Mouse (Mus musculus) forebrain, embryonic 11.5 days (tissue): ENCODE data around the gene Baiap2. TPM values are rescaled to one million over a fixed set of nuclear protein-coding genes. Genes with fewer than 3 reads are reported as not detected.

Experiments used
- ATAC-seq: fragments of 200-750 bp; cut with Nextera tagmentation; replicated peaks from 2 replicates; pipeline ENCODE4 v1.8.0; 2017; ENCODE audit warnings: moderate TSS enrichment; ENCODE audit not compliant: low FRiP score
- DNase-seq: peaks from one replicate; pipeline ENCODE4 v3.0.0-alpha.2; 2017; ENCODE audit warnings: low spot score
- H3K27ac ChIP-seq: fragments of 300-500 bp; sonication (generic); 2 replicates; pipeline ENCODE4 v1.5.1; 2014; ENCODE audit warnings: low read depth, low read length
- H3K27me3 ChIP-seq: fragments of 300-500 bp; sonication (generic); 2 replicates; pipeline ENCODE4 v1.6.1; 2014; ENCODE audit warnings: mild to moderate bottlenecking, low read length, mixed read lengths; ENCODE audit not compliant: control insufficient read depth, insufficient read depth
- H3K36me3 ChIP-seq: fragments of 300-500 bp; sonication (generic); 2 replicates; pipeline ENCODE4 v1.6.1; 2014; ENCODE audit warnings: mild to moderate bottlenecking, low read length, moderate library complexity, mixed read lengths; ENCODE audit not compliant: control insufficient read depth, insufficient read depth
- H3K4me1 ChIP-seq: fragments of 300-500 bp; sonication (generic); replicated peaks from 2 replicates; pipeline ENCODE4 v1.6.1; 2014; ENCODE audit warnings: low read length, mixed read lengths; ENCODE audit not compliant: control insufficient read depth, insufficient read depth
- H3K4me2 ChIP-seq: fragments of 300-500 bp; sonication (generic); 2 replicates; pipeline ENCODE4 v1.6.1; 2014; ENCODE audit warnings: low read depth, mild to moderate bottlenecking, low read length, moderate library complexity, mixed read lengths; ENCODE audit not compliant: severe bottlenecking
- H3K4me3 ChIP-seq: fragments of 300-500 bp; sonication (generic); 2 replicates; pipeline ENCODE4 v1.5.1; 2014; ENCODE audit warnings: low read depth, low read length
- H3K9ac ChIP-seq: fragments of 300-500 bp; sonication (generic); 2 replicates; pipeline ENCODE4 v1.6.1; 2014; ENCODE audit warnings: low read length
- H3K9me3 ChIP-seq: fragments of 300-500 bp; sonication (generic); 2 replicates; pipeline ENCODE4 v1.6.1; 2016; ENCODE audit warnings: low read length, mixed read lengths; ENCODE audit not compliant: control insufficient read depth
- WGBS: fragments of 180-500 bp; shearing (Covaris S2); extraction: QIAGEN DNeasy Blood & Tissue Kit; methylation state at CpG from one replicate; pipeline ENCODE4 v1.1.7; 2014; 5-methylcytosine and 5-hydroxymethylcytosine counted together
- polyA plus RNA-seq: library from polyadenylated mRNA; unstranded; fragments of >200 nt; fragmentation: Nextera tagmentation; extraction: Ambion mirVana; gene quantifications from 2 replicates; pipeline ENCODE4 v1.2.1, GENCODE M21; 2014

Baiap2 gene
- polyA plus RNA-seq, 1 experiment from 2014 or later, result 10.4 TPM

DNA sequence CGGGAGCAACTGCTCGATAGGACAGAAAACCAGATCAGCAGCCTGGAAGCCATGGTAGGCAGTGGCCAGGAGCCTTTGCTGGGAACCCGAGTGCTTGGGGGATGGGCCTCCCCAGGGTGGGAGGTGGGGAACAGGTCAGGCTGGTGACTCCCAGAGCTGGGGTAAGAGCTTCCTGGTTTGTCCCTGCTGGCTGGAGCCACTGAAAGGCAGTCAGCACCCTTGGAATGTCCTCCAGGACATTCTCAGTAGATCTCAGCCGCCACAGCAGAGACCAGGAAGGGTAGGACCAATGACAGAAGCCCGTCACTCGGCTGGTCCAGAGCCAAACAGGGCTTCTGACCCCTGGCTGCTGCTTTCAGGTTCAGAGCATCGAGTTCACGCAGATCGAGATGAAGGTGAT, 26.9 kb upstream of the Baiap2 start:
- Histone ChIP-seq H3K9ac (no peak overlapping the region), H3K9me3 (no peaks in the 10 kb centered on the region), H3K27me3 (no peaks in the 10 kb centered on the region), H3K4me3 (no peak overlapping the region), H3K4me2 (no peak overlapping the region), H3K27ac (no peak overlapping the region), H3K36me3 (peaks cover 5% of the 10 kb centered on the region; the same call in 1 of the 2 replicates), H3K4me1 (peaks cover 12% of the 10 kb centered on the region)
- 87% methylated on average over 9 of the region's 9 CpGs for WGBS
- ATAC-seq, result no peak
- no peak for DNase-seq

DNA sequence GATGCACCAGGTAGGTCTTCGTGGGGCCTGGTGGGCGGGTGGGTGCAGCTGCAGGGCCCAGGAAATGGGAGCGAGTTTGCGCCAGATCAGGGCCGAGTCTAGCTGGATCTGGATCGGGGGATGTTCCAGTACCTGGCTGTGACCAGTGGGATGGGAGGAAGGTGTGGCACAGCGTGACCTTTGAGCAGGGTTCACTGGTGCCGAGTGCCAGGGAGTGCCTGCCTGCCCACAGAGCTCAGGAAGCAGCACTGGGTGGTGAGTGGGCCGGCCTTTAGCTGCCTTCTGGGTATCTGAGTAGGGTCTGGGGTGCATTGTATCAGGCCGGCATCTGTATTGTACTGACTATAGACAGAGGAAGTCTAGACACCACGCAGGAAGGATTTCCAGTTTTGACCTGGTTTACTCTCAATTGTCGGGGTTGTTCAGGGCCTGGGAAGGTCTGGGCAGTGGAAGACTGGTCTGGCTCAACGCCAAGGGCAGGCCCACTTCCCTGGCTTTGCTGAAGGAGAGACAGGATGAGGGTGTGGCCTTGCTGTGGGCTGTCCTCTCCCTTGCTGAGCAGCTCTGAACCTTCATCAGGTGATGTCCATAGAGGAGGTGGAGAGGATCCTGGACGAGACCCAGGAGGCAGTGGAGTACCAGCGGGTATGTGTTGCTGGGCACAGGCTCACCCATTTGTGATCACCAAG, 26.3 kb upstream of the Baiap2 start:
- Histone ChIP-seq H3K4me3 (no peak overlapping the region), H3K9me3 (no peaks in the 10 kb centered on the region), H3K4me1 (peaks cover 12% of the 10 kb centered on the region), H3K27ac (no peak overlapping the region), H3K27me3 (no peaks in the 10 kb centered on the region), H3K36me3 (peaks cover 5% of the 10 kb centered on the region; the same call in 1 of the 2 replicates), H3K4me2 (no peak overlapping the region), H3K9ac (no peak overlapping the region)
- ATAC-seq (no peak), DNase-seq (no peak)
- 93% methylated on average over 15 of the region's 15 CpGs for WGBS

DNA sequence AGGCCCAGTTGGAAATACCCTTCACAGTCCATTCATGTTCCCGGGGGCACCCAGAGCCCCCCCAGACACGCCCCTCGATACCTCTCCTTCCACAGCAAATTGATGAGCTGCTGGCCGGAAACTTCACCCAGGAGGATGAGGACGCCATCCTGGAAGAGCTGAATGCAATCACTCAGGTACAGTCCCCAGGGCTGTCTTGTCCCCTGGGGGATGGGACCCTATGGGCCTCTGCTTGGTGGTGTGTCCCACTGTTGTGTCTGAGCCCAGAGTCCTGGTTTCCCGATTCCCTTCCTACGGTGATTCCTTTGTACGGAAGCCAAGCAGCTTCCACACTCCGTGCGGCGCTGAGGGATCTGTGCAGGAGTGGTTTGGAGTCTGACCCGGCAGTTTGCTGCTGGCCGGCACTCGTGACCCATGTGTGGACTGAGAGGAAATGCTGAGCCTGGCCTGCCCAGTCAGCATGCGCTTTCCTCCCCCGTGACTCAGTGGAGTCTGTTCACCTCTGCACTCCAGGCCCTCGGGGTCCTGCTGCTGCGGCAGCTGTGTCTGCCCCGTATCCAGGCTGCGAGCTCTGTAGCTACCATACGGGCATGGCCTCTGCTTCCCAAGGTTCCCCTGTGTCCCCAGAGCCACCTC, 25.6 kb upstream of the Baiap2 start:
- H3K9me3 ChIP-seq, result no peaks in the 10 kb centered on the region
- no peak for DNase-seq
- H3K36me3 ChIP-seq, result peaks cover 5% of the 10 kb centered on the region; the same call in 1 of the 2 replicates
- peaks cover 12% of the 10 kb centered on the region for H3K4me1 ChIP-seq
- H3K27me3 ChIP-seq, result no peaks in the 10 kb centered on the region
- ATAC-seq, result no peak
- 93% methylated on average over 21 of the region's 21 CpGs for WGBS
- no peak overlapping the region for H3K4me3 ChIP-seq
- H3K9ac ChIP-seq, result no peak overlapping the region
- no peak overlapping the region for H3K4me2 ChIP-seq
- no peak overlapping the region for H3K27ac ChIP-seq

DNA sequence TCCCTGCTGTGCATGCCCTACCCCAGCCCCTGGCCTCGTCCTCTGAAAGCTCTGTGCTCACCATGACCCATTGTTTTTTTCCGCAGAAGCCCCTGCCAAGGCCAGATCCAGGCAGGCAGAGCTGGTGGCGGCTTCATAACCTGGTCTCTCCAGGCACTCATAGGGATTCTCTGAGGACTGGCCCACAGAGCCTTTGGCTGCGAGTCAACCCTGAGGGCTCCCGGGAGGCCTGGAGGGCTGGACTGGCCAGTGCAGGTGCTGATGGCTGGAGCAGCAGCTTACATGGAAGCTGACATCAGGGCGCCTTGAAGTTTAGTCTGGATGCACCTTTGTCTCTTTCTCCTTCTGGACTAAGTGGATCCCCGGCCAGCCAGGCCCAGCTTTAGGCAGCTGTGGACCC, 24.0 kb upstream of the Baiap2 start:
- ATAC-seq (no peak), DNase-seq (no peak)
- H3K27me3 ChIP-seq, result no peaks in the 10 kb centered on the region
- no peak overlapping the region for H3K4me3 ChIP-seq
- no peak overlapping the region for H3K9ac ChIP-seq
- H3K36me3 ChIP-seq, result peaks cover 5% of the 10 kb centered on the region; the same call in 1 of the 2 replicates
- no peaks in the 10 kb centered on the region for H3K9me3 ChIP-seq
- H3K4me2 ChIP-seq, result no peak overlapping the region
- H3K27ac ChIP-seq, result no peak overlapping the region
- WGBS, result 81% methylated on average over 7 of the region's 7 CpGs
- peaks cover 9% of the 10 kb centered on the region for H3K4me1 ChIP-seq

DNA sequence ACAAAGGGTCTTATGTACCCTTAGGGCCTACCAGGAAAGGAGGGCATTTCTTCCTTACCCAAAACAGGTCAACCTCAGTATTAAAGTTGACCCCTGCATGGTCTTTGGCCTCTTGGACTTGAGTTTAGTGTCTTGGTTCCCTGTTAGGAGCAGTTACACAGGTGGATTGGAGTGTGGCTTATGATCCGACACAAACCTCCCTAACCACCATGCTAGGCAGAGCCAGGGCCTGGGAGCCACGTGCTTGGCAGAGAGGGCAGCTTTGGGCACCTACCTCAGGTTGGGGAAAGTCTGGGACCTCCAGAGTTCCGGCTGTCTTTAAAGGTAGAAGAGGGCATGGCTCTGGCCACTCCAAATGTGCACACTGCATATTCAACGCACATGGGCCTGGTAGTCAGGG, 23.1 kb upstream of the Baiap2 start:
- no peak overlapping the region for H3K9ac ChIP-seq
- peaks cover 5% of the 10 kb centered on the region; the same call in 1 of the 2 replicates for H3K36me3 ChIP-seq
- no peak overlapping the region for H3K4me3 ChIP-seq
- H3K27ac ChIP-seq, result no peak overlapping the region
- H3K9me3 ChIP-seq, result no peaks in the 10 kb centered on the region
- 95% methylated on average over 4 of the region's 4 CpGs for WGBS
- no peak for DNase-seq
- H3K4me2 ChIP-seq, result no peak overlapping the region
- ATAC-seq, result no peak
- no peaks in the 10 kb centered on the region for H3K27me3 ChIP-seq
- peaks cover 6% of the 10 kb centered on the region for H3K4me1 ChIP-seq

DNA sequence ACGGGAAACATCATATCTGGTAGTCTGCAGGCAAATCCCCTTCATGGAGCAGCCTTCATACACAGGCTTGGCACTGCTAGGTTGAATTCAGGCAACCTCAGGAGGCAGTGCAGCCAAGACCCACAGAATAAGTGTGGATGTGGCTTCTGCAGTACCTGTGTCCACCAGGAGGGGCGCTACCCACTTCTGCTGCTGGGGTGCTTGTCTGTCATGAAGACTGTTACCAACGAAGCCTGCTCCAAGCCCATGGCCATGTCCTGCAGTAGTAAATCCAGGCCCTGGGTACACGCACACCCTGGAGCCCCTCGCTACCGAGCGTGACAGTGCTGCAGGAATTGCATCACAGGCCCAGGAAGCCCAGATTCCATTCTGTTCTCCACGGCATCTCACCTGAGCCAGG, 22.7 kb upstream of the Baiap2 start:
- DNase-seq (peak; percentile 87), ATAC-seq (peak; percentile 51; the same call in 1 of the 2 replicates)
- no peak overlapping the region for H3K9ac ChIP-seq
- no peak overlapping the region for H3K4me2 ChIP-seq
- 62% methylated on average over 8 of the region's 8 CpGs for WGBS
- H3K27me3 ChIP-seq, result no peaks in the 10 kb centered on the region
- H3K9me3 ChIP-seq, result no peaks in the 10 kb centered on the region
- no peak overlapping the region for H3K4me3 ChIP-seq
- H3K27ac ChIP-seq, result no peak overlapping the region
- H3K4me1 ChIP-seq, result peaks cover 2% of the 10 kb centered on the region
- H3K36me3 ChIP-seq, result peaks cover 5% of the 10 kb centered on the region; the same call in 1 of the 2 replicates

DNA sequence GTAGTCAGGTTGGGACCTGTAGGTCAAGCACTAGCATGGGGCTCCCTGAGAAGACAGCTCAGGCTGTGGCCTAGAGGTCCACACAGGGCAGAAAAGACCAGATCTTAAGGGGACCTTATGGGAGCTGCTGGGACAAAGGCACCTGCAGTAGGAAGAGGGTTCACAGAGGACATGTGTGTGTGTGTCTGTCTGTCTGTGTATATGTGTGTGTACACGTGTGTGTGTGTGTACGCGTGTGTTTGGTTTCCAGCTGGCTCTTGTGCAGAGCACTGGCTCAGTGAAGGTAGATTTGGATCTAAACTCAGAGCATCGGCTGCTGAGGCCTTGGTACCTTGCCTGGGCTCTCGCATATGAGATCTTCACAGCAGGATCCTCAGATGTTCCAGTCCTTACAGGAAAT, 21.9 kb upstream of the Baiap2 start:
- no peak for ATAC-seq
- no peaks in the 10 kb centered on the region for H3K27me3 ChIP-seq
- no peaks in the 10 kb centered on the region for H3K9me3 ChIP-seq
- no peaks in the 10 kb centered on the region for H3K4me1 ChIP-seq
- H3K4me2 ChIP-seq, result no peak overlapping the region
- H3K4me3 ChIP-seq, result no peak overlapping the region
- H3K27ac ChIP-seq, result no peak overlapping the region
- WGBS, result 95% methylated on average over 5 of the region's 5 CpGs
- DNase-seq, result no peak
- peaks cover 5% of the 10 kb centered on the region; the same call in 1 of the 2 replicates for H3K36me3 ChIP-seq
- H3K9ac ChIP-seq, result no peak overlapping the region

DNA sequence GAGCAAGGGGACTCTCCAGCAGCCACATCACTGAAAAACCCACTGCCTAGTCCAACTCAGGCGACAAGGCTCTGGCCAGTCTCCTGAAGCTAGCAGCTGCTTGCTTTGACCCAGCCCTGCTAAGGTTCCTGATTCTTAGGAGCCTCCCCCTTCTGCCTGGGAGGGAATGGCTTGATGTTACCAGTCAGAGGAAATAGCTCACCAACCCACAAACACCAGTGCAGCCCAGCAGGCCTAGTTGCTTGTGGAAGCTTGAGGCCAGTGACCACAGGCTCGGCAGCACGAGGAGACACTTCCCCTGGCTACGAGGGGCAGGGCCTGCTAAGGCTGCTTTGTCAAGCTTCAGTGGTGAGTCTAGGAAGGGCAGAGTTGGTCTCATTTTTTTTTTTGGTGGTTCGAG, 17.4 kb upstream of the Baiap2 start:
- no peak for ATAC-seq
- no peak overlapping the region for H3K27ac ChIP-seq

DNA sequence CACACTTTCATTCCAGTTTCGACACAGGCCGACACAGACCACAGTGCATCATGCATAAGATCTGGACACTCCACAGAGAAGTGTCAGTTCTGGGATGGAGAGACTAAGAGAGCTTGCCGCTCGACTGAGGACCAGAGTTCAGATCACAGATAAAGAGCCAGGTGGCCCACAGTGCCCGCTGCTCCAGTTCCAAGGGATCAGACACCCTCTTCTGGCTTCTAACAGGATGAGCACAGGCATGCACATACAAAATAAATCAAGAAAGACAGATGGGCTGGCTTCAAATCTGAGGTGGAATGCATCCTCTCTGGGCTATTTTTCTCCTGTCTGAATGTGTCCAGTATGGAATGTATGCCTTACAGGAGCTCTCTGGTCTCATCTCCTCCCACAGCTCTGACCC, 15.8 kb upstream of the Baiap2 start:
- 91% methylated on average over 5 of the region's 5 CpGs for WGBS
- Histone ChIP-seq H3K4me3 (no peak overlapping the region), H3K36me3 (no peaks in the 10 kb centered on the region), H3K9ac (no peak overlapping the region), H3K27ac (no peak overlapping the region), H3K4me1 (no peaks in the 10 kb centered on the region), H3K4me2 (no peak overlapping the region), H3K9me3 (peaks cover 3% of the 10 kb centered on the region; the same call in 1 of the 2 replicates), H3K27me3 (no peaks in the 10 kb centered on the region)
- DNase-seq (no peak), ATAC-seq (no peak)

More for the DNA sequence above, 17.4 kb upstream of the Baiap2 start:
- WGBS, result 78% methylated on average over 5 of the region's 5 CpGs
- no peaks in the 10 kb centered on the region for H3K4me1 ChIP-seq
- no peak overlapping the region for H3K4me2 ChIP-seq
- no peak for DNase-seq
- no peak overlapping the region for H3K4me3 ChIP-seq
- no peaks in the 10 kb centered on the region for H3K36me3 ChIP-seq
- no peak overlapping the region for H3K9ac ChIP-seq
- no peaks in the 10 kb centered on the region for H3K9me3 ChIP-seq
- no peaks in the 10 kb centered on the region for H3K27me3 ChIP-seq
